Mouse (Mus musculus) 416B (cell line): ENCODE data around the gene Pih1d1.

ENCODE experiments used
- DNase-seq: peaks from one replicate; pipeline ENCODE4 v3.0.0; 2011; ENCODE audit warnings: low read depth

Gene Pih1d1

GRCm38 (mm10) chr7:45168656-45169055, 14.6 kb downstream of the Pih1d1 start:
- no peak for DNase-seq

GRCm38 (mm10) chr7:45169495-45169894, 15.4 kb downstream of the Pih1d1 start:
- DNase-seq = no peak

GRCm38 (mm10) chr7:45172974-45173373, 18.9 kb downstream of the Pih1d1 start:
- DNase-seq = peak; percentile 57

- DNase-seq = peak; percentile 70
Measured at GRCm38 (mm10) chr7:45173772-45174171, 19.7 kb downstream of the Pih1d1 start.

GRCm38 (mm10) chr7:45174567-45175280, 20.6 kb downstream of the Pih1d1 start:
- peak; percentile 17 for DNase-seq

- peak; percentile 14 for DNase-seq
Measured at GRCm38 (mm10) chr7:45175398-45175797, 21.3 kb downstream of the Pih1d1 start.

- no peak for DNase-seq
Measured at GRCm38 (mm10) chr7:45175929-45176328, 21.8 kb downstream of the Pih1d1 start.

- DNase-seq = no peak
Measured at GRCm38 (mm10) chr7:45176356-45176755, 22.3 kb downstream of the Pih1d1 start.

- no peak for DNase-seq
Measured at GRCm38 (mm10) chr7:45178550-45178949, 24.4 kb downstream of the Pih1d1 start.

GRCm38 (mm10) chr7:45179469-45179868, 25.4 kb downstream of the Pih1d1 start, which contains the start of gene Gfy:
TSS of gene Gfy (minus strand) at chr7:45179569.
- no peak for DNase-seq

GRCm38 (mm10) chr7:45180896-45181477, 26.9 kb downstream of the Pih1d1 start, which contains the start of gene Pth2:
TSS of gene Pth2 (plus strand) at chr7:45180995.
- no peak for DNase-seq

- no peak for DNase-seq
Measured at GRCm38 (mm10) chr7:45181540-45181939, 27.4 kb downstream of the Pih1d1 start.

- peak; percentile 85 for DNase-seq
Measured at GRCm38 (mm10) chr7:45182199-45182601, 28.1 kb downstream of the Pih1d1 start.

GRCm38 (mm10) chr7:45182606-45183005, 28.5 kb downstream of the Pih1d1 start:
- DNase-seq = no peak

GRCm38 (mm10) chr7:45183672-45184071, 29.6 kb downstream of the Pih1d1 start:
- no peak for DNase-seq

- no peak for DNase-seq
Measured at GRCm38 (mm10) chr7:45185921-45186320, 31.8 kb downstream of the Pih1d1 start.

GRCm38 (mm10) chr7:45189600-45189999, 35.5 kb downstream of the Pih1d1 start:
- no peak for DNase-seq

- DNase-seq = no peak
Measured at GRCm38 (mm10) chr7:45190186-45190585, 36.1 kb downstream of the Pih1d1 start.

GRCm38 (mm10) chr7:45191161-45191560, 37.1 kb downstream of the Pih1d1 start:
- DNase-seq = no peak

- peak; percentile 11 for DNase-seq
Measured at GRCm38 (mm10) chr7:45191803-45192363, 37.8 kb downstream of the Pih1d1 start.

GRCm38 (mm10) chr7:45192585-45193310, 38.6 kb downstream of the Pih1d1 start:
- DNase-seq = no peak

- DNase-seq = no peak
Measured at GRCm38 (mm10) chr7:45193406-45193805, 39.3 kb downstream of the Pih1d1 start.
